Mouse (Mus musculus) B cell, adult 62 days (primary cell): ENCODE measurements around the gene Gm3604. TPM values are rescaled to one million over a fixed set of nuclear protein-coding genes. Genes with fewer than 3 reads are reported as not detected.

Experiments
- total RNA-seq: library from RNA; stranded (reverse); gene quantifications from 4 replicates; pipeline ENCODE4 v1.2.4, GENCODE M21; 2023

Gene Gm3604
- 0.61 to 1.8 TPM (median 0.86 TPM) in 4 replicates for total RNA-seq

DNA sequence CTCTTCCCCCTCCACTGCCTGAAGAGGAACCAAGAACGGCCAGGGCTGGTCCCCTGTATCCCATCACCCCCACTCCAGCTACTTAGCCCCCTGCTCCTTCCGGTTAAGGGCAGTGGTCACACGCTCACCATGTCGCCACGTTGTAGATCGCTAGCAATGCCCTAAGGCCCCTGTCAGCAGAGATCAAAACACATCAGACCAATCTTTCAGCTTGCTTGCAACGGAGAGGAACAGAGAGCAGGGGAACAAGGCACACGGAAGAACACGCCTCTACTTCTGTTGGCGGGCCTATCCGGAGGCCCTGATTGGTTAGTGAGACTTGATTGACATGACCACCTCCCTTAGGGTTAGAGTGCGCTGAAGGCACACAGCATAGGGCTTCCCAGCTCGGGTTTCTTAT, at the start of gene Gm3604:
Gene Gm3604 (minus strand): TSS at position 226 of the 400 bp plus-strand sequence.

Other genes starting within 250 kb of the Gm3604 start
- gene Gm49359, start 83.7 kb upstream of the Gm3604 start, total RNA-seq = 13.8 to 18.8 TPM (median 14.6 TPM) in 4 replicates
- gene Zfp935, start 175.3 kb upstream of the Gm3604 start, total RNA-seq = not detected in 4 replicates
- gene Zfp934, start 188.0 kb upstream of the Gm3604 start, total RNA-seq = 6.6 to 12.4 TPM (median 9.7 TPM) in 4 replicates
- gene 6720489N17Rik, start 241.0 kb upstream of the Gm3604 start, total RNA-seq = 2.3 to 7.2 TPM (median 3.5 TPM) in 4 replicates